Mouse (Mus musculus): Measurements from ENCODE around the gene Adipor1. TPM values are rescaled to one million over a fixed set of nuclear protein-coding genes. Genes with fewer than 3 reads are reported as not detected.
A peak's percentile ranks its signal among the peaks of the same experiment; 100 is the strongest.
"Not testable (repeated sequence)": the region's sequence is repeated elsewhere in the genome, so short reads cannot be mapped to it uniquely, and the experiment has no call there.

Gene Adipor1
- polyA plus RNA-seq, 1 experiment from 2014 or later, result 84.4 TPM

- Histone ChIP-seq H3K27ac (replicated peaks) (no peak overlapping the region), H3K4me1 (replicated peaks; ENCODE audit: control insufficient read depth, insufficient read depth) (peaks cover 2% of the 10 kb centered on the region), H3K9ac (ENCODE audit: low read length) (no peak overlapping the region), H3K27me3 (ENCODE audit: control insufficient read depth, insufficient read depth, low read length) (no peaks in the 10 kb centered on the region), H3K9me3 (ENCODE audit: control insufficient read depth, low read length) (no peaks in the 10 kb centered on the region), H3K36me3 (ENCODE audit: control insufficient read depth, insufficient read depth, low read length) (peaks cover 34% of the 10 kb centered on the region), H3K4me3 (ENCODE audit: low read depth, low read length) (no peak overlapping the region), H3K4me2 (replicated peaks; ENCODE audit: low read depth) (no peak overlapping the region)
- WGBS, result 57% methylated on average over 10 of the region's 10 CpGs
- no peak for TF ChIP-seq CTCF (IDR thresholded peaks at IDR 0.05; ENCODE audit: low read depth)
- DNase-seq (ENCODE audit: low spot score) (no peak), ATAC-seq (ENCODE audit: low FRiP score, low TSS enrichment) (no peak)
Measured at GRCm38 (mm10) chr1:134423911-134424310, 8.7 kb downstream of the Adipor1 start.

- H3K9ac ChIP-seq (ENCODE audit: low read length), result no peak overlapping the region
- ATAC-seq (ENCODE audit: low FRiP score, low TSS enrichment), result no peak
- no peaks in the 10 kb centered on the region for H3K27me3 ChIP-seq (ENCODE audit: control insufficient read depth, insufficient read depth, low read length)
- no peak overlapping the region for H3K27ac ChIP-seq (replicated peaks)
- DNase-seq (ENCODE audit: low spot score), result no peak
- TF ChIP-seq EP300 (optimal IDR thresholded peaks at IDR 0.05) (no peak), CTCF (IDR thresholded peaks at IDR 0.05; ENCODE audit: low read depth) (no peak)
- peaks cover 44% of the 10 kb centered on the region for H3K36me3 ChIP-seq (ENCODE audit: control insufficient read depth, insufficient read depth, low read length)
- WGBS, result 72% methylated on average over 5 of the region's 5 CpGs
- H3K4me1 ChIP-seq (replicated peaks; ENCODE audit: control insufficient read depth, insufficient read depth), result no peaks in the 10 kb centered on the region
- no peak overlapping the region for H3K4me2 ChIP-seq (replicated peaks; ENCODE audit: low read depth)
- no peak overlapping the region for H3K4me3 ChIP-seq (ENCODE audit: low read depth, low read length)
- no peaks in the 10 kb centered on the region for H3K9me3 ChIP-seq (ENCODE audit: control insufficient read depth, low read length)
Measured at GRCm38 (mm10) chr1:134426289-134426688, 11.1 kb downstream of the Adipor1 start.

- H3K27ac ChIP-seq (replicated peaks), result no peak overlapping the region
- no peaks in the 10 kb centered on the region for H3K9me3 ChIP-seq (ENCODE audit: control insufficient read depth, low read length)
- no peak overlapping the region for H3K4me2 ChIP-seq (replicated peaks; ENCODE audit: low read depth)
- DNase-seq (ENCODE audit: low spot score), result no peak
- no peak overlapping the region for H3K9ac ChIP-seq (ENCODE audit: low read length)
- no peaks in the 10 kb centered on the region for H3K27me3 ChIP-seq (ENCODE audit: control insufficient read depth, insufficient read depth, low read length)
- H3K36me3 ChIP-seq (ENCODE audit: control insufficient read depth, insufficient read depth, low read length), result peaks cover 17% of the 10 kb centered on the region
- no peak overlapping the region for H3K4me3 ChIP-seq (ENCODE audit: low read depth, low read length)
- no peaks in the 10 kb centered on the region for H3K4me1 ChIP-seq (replicated peaks; ENCODE audit: control insufficient read depth, insufficient read depth)
- no peak for ATAC-seq (ENCODE audit: low FRiP score, low TSS enrichment)
- TF ChIP-seq CTCF (IDR thresholded peaks at IDR 0.05; ENCODE audit: low read depth), result no peak
- no peak for TF ChIP-seq EP300 (optimal IDR thresholded peaks at IDR 0.05)
- WGBS, result 70% methylated on average over 10 of the region's 10 CpGs
Measured at GRCm38 (mm10) chr1:134433002-134433401, 17.8 kb downstream of the Adipor1 start.

- Histone ChIP-seq H3K9me3 (ENCODE audit: control insufficient read depth, low read length) (no peaks in the 10 kb centered on the region), H3K36me3 (ENCODE audit: control insufficient read depth, insufficient read depth, low read length) (peaks cover 14% of the 10 kb centered on the region), H3K27ac (replicated peaks) (no peak overlapping the region), H3K4me3 (ENCODE audit: low read depth, low read length) (no peak overlapping the region), H3K9ac (ENCODE audit: low read length) (no peak overlapping the region), H3K27me3 (ENCODE audit: control insufficient read depth, insufficient read depth, low read length) (no peaks in the 10 kb centered on the region), H3K4me2 (replicated peaks; ENCODE audit: low read depth) (no peak overlapping the region), H3K4me1 (replicated peaks; ENCODE audit: control insufficient read depth, insufficient read depth) (no peaks in the 10 kb centered on the region)
- TF ChIP-seq CTCF (IDR thresholded peaks at IDR 0.05; ENCODE audit: low read depth), result no peak
- TF ChIP-seq EP300 (optimal IDR thresholded peaks at IDR 0.05), result no peak
- ATAC-seq (ENCODE audit: low FRiP score, low TSS enrichment), result peak; percentile 60; the same call in 1 of the 2 replicates
- WGBS, result 84% methylated on average over 4 of the region's 4 CpGs
- DNase-seq (ENCODE audit: low spot score), result no peak
Measured at GRCm38 (mm10) chr1:134433473-134433872, 18.3 kb downstream of the Adipor1 start.

GRCm38 (mm10) chr1:134435414-134435813 is 20.2 kb downstream of the Adipor1 start:
- Histone ChIP-seq H3K4me1 (replicated peaks; ENCODE audit: control insufficient read depth, insufficient read depth) (no peaks in the 10 kb centered on the region), H3K4me2 (replicated peaks; ENCODE audit: low read depth) (no peak overlapping the region), H3K4me3 (ENCODE audit: low read depth, low read length) (no peak overlapping the region), H3K9ac (ENCODE audit: low read length) (no peak overlapping the region), H3K9me3 (ENCODE audit: control insufficient read depth, low read length) (no peaks in the 10 kb centered on the region), H3K27ac (replicated peaks) (no peak overlapping the region), H3K27me3 (ENCODE audit: control insufficient read depth, insufficient read depth, low read length) (no peaks in the 10 kb centered on the region), H3K36me3 (ENCODE audit: control insufficient read depth, insufficient read depth, low read length) (peaks cover 8% of the 10 kb centered on the region)
- DNase-seq (ENCODE audit: low spot score) (peak; percentile 39), ATAC-seq (ENCODE audit: low FRiP score, low TSS enrichment) (no peak)
- no peak for TF ChIP-seq EP300 (optimal IDR thresholded peaks at IDR 0.05)
- peak; percentile 58 for TF ChIP-seq CTCF (IDR thresholded peaks at IDR 0.05; ENCODE audit: low read depth)
- WGBS, result 35% methylated on average over 4 of the region's 4 CpGs

GRCm38 (mm10) chr1:134440437-134440836 is 25.3 kb downstream of the Adipor1 start:
- Histone ChIP-seq H3K4me3 (ENCODE audit: low read depth, low read length) (no peak overlapping the region), H3K27ac (replicated peaks) (no peak overlapping the region), H3K27me3 (ENCODE audit: control insufficient read depth, insufficient read depth, low read length) (no peaks in the 10 kb centered on the region), H3K4me2 (replicated peaks; ENCODE audit: low read depth) (no peak overlapping the region), H3K9me3 (ENCODE audit: control insufficient read depth, low read length) (no peaks in the 10 kb centered on the region), H3K36me3 (ENCODE audit: control insufficient read depth, insufficient read depth, low read length) (no peaks in the 10 kb centered on the region), H3K9ac (ENCODE audit: low read length) (no peak overlapping the region), H3K4me1 (replicated peaks; ENCODE audit: control insufficient read depth, insufficient read depth) (no peaks in the 10 kb centered on the region)
- WGBS, result 73% methylated on average over 6 of the region's 6 CpGs
- DNase-seq (ENCODE audit: low spot score) (no peak), ATAC-seq (ENCODE audit: low FRiP score, low TSS enrichment) (no peak)
- TF ChIP-seq EP300 (optimal IDR thresholded peaks at IDR 0.05), result no peak
- TF ChIP-seq CTCF (IDR thresholded peaks at IDR 0.05; ENCODE audit: low read depth), result no peak

GRCm38 (mm10) chr1:134441737-134442136 is 26.6 kb downstream of the Adipor1 start:
- H3K4me2 ChIP-seq (replicated peaks; ENCODE audit: low read depth); H3K9me3 ChIP-seq (ENCODE audit: control insufficient read depth, low read length); H3K4me1 ChIP-seq (replicated peaks; ENCODE audit: control insufficient read depth, insufficient read depth); H3K27me3 ChIP-seq (ENCODE audit: control insufficient read depth, insufficient read depth, low read length); H3K4me3 ChIP-seq (ENCODE audit: low read depth, low read length); H3K36me3 ChIP-seq (ENCODE audit: control insufficient read depth, insufficient read depth, low read length); ATAC-seq (ENCODE audit: low FRiP score, low TSS enrichment); DNase-seq (ENCODE audit: low spot score); H3K9ac ChIP-seq (ENCODE audit: low read length); H3K27ac ChIP-seq (replicated peaks): not testable (repeated sequence)
- WGBS, result 90% methylated on average over 6 of the region's 10 CpGs
